Mouse (Mus musculus) adrenal gland, adult (tissue): ENCODE measurements around the gene Nuak1.
"Not testable (repeated sequence)": the region's sequence is repeated elsewhere in the genome, so short reads cannot be mapped to it uniquely, and the experiment has no call there.

Experiments
- DNase-seq, 2 experiments: peaks; one replicate each; pipeline ENCODE4 v3.0.0; 2022 to 2023; ENCODE audit warnings: low spot score in 1 of 2; ENCODE audit not compliant: inconsistent age in 2 of 2

The Nuak1 gene

GRCm38 (mm10) chr10:84440541-84441433, at the start of gene Nuak1:
TSS of gene Nuak1 (minus strand) at chr10:84440597.
- peak; percentile 93 to 97 for DNase-seq

GRCm38 (mm10) chr10:84490115-84490514, 49.7 kb upstream of the Nuak1 start:
- no peak for DNase-seq

DNA sequence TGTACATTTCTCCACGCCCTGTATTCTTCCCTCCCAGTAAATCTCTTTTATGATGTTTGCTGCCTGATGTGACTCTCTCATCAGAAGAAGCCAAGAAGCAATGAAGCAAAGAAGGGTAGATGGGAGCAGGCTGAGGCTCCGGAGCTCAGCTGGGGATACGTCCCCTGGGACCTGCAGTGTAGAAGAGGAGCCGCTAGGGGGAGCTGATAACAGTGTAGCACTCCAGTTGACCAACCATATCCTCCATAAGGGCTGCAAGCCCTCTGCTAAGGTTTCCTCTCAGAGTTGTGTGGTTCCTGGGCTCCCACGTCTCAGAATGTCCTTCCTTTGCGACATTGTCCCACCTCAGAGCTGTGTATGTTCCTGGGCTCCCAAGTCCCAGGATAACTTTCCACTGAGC, 47.9 kb upstream of the Nuak1 start:
- DNase-seq: peak; percentile 62 to 88

GRCm38 (mm10) chr10:84484661-84485060, 44.3 kb upstream of the Nuak1 start:
- DNase-seq: no peak

DNA sequence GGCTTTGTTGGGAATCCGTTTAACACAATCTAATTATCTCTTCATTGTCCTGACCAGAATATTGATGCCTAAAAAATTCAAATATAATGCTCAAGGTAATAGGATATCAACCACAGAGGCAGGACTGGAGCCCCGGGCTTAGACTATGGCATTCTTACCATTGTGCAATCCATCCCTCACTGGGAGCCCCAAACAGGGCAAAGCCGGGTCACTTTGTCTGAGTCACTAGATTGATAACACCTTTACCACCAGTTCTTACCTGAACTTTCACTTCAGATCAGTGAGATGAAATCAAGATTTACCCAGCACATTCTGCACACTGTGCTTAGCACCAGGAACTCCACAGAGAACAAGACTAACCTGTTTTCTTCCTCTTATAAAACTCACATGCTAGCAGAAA, 43.2 kb upstream of the Nuak1 start:
- DNase-seq: no peak

GRCm38 (mm10) chr10:84483069-84483468, 42.7 kb upstream of the Nuak1 start:
- DNase-seq: no peak

DNA sequence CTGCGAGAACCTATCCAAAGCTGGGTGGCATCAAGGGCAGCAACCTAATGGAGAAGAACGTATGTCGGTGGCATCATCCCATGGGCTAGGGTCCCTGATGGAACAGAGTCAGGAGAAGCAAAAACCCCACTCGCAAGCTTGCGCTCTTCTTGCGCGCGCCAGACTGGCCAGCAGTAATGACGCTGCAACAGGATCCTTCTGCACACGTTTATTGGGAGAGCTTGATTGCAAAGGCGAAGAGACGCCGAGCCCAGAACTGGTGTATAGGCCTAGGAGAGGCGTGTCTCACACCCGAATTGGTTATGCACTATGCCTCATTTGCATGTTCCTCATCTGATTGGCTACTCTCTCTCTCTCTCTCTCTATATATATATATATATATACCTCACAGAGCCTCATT, 42.0 kb upstream of the Nuak1 start:
- not testable (repeated sequence) for DNase-seq

DNA sequence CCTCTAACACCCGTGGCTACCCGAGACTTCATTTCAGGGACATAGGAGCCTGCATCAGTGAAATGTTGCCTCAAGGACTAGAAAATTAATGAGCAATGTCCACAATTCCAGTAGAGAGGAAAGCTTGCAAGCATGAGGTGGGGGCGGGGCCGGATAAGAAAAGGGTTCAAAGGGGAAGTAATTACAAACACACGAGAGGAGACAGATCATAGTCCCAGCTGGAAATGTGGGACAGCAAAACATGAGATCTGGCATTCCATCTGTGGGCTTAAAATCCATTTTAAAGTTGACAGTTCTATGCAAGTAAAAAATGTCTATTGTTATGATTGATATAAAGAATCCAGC, 40.9 kb upstream of the Nuak1 start:
- no peak for DNase-seq

GRCm38 (mm10) chr10:84480667-84481326, 40.4 kb upstream of the Nuak1 start:
- peak; percentile 19 to 77 for DNase-seq

DNA sequence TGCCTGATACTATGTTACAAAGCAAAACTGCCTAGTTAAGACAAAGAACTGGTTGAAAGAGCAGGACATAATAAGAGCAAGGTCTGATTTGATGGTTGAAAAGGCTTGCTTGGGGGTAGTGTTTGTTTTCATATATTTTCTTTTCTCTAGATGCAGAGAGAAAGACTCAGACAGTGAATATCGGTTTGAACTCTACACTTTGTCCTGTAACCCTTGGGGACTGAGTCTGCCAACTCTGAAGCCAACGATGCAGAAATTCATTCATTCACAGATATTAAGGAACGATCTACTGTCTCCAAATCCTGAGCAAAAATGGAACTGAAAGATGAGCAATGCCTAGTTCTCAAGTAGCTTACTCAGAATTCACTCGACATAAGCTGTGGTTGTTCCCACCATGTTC, 39.7 kb upstream of the Nuak1 start:
- DNase-seq: no peak

- no peak for DNase-seq
Measured at GRCm38 (mm10) chr10:84477613-84478076, 37.2 kb upstream of the Nuak1 start.

DNA sequence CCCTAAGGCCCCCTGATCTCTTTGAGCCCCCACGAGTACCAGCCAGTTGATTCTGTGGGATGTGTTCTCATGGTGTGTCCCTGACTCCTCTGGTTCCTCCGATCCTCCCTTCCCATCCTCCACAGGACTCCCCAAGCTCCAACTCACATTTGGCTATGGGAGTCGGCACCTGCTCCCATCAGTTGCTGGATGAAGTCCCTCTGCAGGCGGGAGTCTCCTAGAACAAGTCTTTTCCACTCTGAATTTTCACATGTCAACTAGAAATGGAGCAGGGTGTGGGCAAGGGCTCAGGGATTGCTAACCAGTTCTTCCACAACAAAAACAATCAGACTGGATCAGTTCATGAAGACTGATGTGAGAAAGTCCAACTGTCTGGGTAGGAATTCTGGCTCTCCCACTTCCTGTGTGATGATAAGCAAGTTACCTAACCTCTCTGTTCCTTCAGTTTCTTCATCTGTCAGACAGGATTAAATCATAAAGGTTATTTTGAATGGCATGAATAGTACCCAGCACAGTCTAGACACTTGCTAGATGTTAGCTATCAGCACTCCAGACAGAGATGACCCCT, 36.7 kb upstream of the Nuak1 start:
- no peak for DNase-seq

GRCm38 (mm10) chr10:84467555-84468164, 27.3 kb upstream of the Nuak1 start:
- no peak for DNase-seq

DNA sequence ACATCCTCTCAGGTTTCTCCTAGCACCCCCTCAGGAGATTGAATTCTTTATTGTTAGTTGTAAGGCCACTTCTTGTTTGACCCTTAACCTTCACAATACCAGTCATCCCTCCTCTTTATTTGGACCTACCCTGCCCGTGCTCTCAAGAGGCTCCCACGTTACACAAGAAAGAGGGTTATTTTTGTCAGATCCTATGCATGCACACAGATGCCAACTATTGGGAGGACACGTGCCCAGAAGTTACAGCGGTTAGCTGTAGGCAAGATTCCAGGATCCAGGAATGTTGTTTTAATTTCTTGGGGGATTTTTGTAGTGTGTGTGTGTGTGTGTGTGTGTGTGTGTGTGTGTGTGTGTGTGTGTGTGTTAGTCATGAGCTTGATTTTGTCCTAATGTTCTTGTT, 25.1 kb upstream of the Nuak1 start:
- no peak for DNase-seq

DNA sequence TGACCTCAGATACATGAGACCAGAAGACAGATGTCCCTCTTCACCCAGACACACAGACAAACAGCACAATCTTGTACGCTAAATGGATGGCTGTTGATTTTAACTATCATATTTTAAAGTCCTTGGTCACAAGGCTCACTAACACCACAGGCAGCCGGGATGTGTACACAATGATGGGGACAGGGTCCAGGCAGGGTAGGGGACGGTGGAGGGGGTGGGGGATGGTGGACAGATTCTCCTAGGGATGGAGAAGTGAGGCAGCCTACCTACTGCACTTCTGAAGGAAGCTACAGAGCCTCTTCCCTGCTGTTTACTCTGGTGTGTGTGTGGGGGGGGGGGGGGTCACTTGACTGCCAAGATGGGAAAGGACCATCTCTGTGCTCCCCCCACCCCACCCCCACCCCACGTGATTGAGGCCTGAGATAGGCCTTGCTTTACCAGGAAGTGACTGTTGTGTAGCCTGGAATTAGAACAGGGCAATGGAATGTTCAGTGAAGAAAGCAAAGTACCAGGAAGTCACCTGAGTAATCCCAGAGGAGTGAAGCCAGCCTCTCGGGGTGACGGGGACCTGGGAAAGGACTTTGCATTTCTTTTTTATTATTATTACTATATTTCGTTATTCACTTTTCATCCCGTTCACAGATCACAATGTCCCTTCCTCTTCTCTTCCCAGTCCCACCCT, 20.2 kb upstream of the Nuak1 start:
- DNase-seq: no peak

DNA sequence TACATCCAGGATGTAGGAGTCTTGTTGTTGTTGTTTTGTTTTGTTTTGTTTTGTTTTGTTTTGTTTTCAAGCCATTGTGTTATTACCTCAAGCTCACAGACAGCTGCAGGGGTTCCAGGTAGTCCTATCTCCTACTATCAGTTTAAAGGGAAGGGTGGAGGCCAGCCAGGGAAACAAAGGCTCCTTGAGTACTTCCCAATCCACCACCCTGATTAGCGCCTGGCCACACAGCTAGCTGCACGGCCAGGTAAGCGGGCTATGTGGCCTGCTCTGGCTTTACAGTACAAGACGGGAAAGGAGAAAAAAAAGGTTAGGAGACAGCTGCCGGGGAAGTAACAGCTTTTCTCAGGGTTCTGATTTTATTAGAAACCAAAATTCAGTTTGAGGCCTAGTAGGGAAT, 17.7 kb upstream of the Nuak1 start:
- no peak for DNase-seq

- DNase-seq: no peak
Measured at GRCm38 (mm10) chr10:84457539-84457938, 17.1 kb upstream of the Nuak1 start.

DNA sequence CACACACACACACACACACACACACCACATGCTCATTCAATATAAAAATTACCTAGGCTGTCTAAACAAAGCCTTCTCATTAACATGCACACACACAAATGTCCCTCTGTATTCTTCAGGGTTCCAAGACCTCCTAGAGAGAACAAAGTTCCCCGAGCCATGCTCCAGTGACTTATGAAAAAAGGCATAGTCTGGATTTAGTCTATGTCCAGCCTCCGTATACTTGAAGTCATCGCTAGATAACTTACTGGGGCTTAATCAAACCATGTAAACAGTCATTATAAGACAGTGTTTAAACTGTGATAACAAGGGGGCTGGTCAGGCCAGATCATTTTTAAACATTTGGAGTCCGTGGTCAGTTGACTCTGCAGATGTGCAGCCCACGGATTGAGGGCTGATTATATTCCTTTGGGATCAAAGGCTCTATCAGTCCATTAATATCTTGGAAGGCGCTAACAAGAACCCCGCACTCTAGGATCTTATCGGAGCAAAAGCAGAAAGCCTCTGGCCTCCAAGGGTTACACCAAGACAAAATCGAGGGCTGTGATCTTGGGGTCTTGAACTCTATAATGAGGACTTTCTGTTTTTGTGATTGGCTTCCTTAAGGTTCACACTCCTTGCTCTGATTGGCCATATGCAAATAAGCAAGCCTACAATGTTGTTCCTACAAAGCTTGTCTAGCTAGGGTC, 16.4 kb upstream of the Nuak1 start:
- DNase-seq: no peak

DNA sequence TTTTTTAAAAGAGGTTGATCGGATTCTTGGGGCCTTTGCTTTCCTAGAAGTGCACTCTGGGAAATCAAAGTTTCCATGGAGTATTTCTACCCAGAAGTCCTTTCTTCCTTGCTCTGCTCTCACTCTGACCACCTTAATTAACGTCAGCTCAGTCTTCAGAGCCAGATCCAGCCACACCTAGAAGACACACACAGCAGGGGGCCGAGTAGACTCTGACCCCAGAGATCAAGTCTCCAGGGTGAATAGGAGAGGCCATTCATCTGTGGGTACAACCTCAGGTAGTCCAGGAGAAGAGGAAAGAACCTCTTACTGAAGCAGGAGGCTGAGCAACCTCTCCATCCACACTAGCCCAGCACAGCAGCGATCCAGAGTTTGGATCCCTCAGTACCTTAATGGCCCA, 11.5 kb upstream of the Nuak1 start:
- no peak for DNase-seq

DNA sequence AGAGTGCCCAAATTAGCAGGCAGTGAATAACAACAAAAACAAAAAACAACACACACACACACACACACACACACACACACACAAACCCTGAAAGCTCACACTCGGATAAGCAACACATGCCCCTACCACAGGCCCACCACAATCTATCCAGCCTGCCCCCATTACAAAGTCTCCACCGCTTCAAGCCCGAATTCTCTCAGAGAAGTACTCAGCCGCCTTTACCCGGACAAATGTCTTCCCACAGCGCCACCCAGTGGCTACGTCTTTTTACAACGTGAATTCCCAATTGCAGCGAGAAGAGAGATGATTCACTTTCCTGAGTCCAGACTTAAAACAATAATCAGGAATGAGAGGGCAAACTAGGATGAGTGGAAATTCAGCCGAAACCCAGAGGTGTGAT, 10.3 kb upstream of the Nuak1 start:
- peak; percentile 81 to 95 for DNase-seq

DNA sequence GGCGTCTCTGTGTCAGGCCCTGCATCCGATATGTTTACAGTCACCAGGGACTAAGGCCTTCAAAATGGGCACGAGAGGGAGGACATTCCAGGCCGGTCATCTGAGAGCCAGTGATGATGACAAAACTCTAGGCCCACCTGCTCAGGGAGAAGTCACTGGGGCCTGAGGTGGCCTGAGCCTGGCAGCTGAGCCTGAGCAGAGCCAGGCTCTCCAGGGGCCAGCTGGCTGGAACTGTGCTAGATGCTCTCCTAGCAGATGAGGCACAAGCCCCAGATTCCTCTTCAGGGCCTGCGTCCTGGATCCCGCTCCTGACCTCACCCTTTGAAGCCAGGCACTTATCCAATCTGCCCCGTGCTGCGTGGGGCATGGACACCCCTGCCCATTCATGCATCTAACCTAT, 9.3 kb upstream of the Nuak1 start:
- DNase-seq: no peak
